Mouse (Mus musculus): ENCODE data around the gene Usp32. TPM values are rescaled to one million over a fixed set of nuclear protein-coding genes. Genes with fewer than 3 reads are reported as not detected.

Usp32 gene
- polyA plus RNA-seq, 1 experiment: 18.9 TPM

DNA sequence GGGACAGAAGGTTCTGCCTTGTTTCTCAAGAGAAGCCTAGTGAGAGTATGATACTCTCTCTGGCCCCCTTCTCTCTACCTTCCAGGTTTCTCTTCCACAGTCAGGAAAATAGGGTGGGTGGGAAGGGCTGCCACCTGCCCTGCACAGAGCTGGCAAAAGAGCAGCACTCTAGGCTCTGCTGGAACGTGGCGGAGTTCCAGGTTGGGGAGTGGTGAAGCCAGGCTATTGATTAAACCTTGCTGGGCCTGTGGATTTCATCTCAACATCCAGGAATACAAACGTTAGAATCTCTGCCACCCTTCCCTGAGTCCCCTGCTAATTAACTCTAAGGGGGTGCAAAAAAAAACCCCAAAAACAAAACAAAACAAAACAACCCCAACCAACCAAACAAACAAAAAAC, 191.4 kb downstream of the Usp32 start:
- no peak for TF ChIP-seq GATA1 (IDR thresholded peaks at IDR 0.05; ENCODE audit: low read length)

DNA sequence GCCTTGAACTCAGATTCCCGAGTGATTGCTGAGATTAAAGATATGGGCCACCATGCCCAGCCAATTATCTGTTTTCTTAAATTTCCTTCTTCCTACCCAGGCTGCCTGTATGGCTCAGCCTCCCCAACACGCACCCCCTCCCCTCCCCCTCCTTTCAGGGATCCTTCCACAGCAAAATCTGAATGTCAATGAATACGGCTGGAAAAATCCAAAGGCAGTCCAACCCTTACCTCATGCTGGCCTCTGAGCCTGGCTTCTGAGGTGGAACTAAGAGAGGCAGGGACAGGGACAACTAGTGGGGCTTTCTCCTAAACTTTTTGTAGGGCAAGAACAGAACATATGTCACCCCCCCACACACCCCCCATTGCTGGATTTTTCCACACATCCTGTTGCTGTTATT, 191.8 kb downstream of the Usp32 start:
- no peak for TF ChIP-seq GATA1 (IDR thresholded peaks at IDR 0.05; ENCODE audit: low read length)

GRCm38 (mm10) chr11:84947206-84947605, 192.8 kb downstream of the Usp32 start:
- no peak for TF ChIP-seq GATA1 (IDR thresholded peaks at IDR 0.05; ENCODE audit: low read length)

DNA sequence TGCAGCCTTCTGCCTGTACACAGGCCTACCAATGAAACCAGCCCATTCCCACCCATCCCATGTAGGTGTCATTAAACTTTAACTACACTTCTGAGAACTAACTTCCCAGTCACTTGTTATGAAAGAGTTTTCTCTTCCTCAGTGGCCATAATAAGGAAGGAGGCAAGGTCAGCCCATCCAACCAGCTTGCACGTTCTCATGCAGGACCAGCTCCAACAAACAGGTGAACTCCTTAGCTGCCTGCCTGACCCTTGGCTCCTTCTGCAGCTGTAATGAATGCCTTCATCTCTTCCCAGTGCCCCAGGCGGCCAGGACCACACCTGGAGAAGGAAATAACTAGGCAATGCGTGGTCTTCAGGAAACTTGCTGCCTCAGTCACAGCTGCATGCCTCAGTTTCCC, 194.1 kb downstream of the Usp32 start:
- TF ChIP-seq GATA1 (IDR thresholded peaks at IDR 0.05; ENCODE audit: low read length): no peak

DNA sequence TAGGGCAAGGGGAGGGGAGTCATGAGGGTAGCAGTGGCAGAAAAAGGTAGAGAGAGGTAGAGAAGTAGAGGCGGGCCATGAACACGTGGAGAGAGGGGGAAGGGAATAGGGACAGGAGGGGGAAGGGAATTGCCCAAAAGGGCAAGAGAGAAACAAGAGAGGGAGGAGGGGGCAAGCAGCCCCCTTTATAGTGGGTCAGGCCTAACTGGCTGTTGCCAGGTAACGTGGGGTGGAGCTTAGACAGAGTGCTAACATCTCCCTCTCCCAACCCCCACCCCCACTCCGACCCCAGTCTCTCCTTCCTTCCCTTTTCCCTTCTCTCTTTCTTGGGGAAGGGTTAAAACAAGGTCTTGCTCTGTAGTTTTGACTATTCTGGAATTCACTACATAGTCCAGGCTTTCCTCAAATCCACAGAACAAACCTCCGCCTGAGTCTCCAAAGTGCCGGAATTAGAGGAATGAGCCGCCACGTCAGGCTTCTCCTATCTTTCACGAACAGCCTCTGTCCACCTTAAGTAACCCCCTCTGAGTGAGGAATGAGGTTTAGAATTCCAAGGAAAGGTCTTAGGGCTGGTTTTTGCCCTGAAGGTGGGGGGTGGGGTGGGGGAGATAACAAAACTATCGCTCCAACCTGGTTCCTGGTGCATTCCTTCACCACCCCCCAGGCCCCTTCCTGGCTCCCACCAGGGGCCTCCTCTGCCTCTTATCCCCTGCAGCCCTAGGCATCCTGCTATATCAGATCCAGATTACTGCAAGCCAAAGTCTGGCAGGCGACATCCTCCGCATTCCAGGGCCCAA, 195.1 kb downstream of the Usp32 start:
- TF ChIP-seq GATA1 (IDR thresholded peaks at IDR 0.05; ENCODE audit: low read length): no peak

DNA sequence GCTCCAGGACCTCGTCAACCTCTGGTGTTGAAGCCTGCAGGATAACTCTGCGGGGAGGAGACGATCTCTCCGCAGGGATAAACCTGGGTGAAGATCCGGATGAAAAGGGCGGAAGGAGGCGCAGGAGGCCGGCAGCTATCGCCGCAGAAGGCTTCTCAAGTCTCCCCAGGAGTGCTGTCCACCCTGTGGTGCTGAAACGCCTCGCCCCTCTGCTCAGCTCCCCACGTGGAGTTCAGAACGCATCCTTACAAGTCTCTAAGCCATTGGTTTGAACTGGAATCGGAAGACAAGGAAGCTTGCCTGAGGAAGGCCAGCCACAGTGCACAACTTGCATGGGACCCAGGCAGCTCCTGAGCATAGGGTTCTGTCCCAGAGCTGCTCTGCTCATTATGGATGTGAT, 196.0 kb downstream of the Usp32 start:
- TF ChIP-seq GATA1 (IDR thresholded peaks at IDR 0.05; ENCODE audit: low read length): no peak

GRCm38 (mm10) chr11:84940140-84940539, 199.8 kb downstream of the Usp32 start:
- TF ChIP-seq GATA1 (IDR thresholded peaks at IDR 0.05; ENCODE audit: low read length): no peak

DNA sequence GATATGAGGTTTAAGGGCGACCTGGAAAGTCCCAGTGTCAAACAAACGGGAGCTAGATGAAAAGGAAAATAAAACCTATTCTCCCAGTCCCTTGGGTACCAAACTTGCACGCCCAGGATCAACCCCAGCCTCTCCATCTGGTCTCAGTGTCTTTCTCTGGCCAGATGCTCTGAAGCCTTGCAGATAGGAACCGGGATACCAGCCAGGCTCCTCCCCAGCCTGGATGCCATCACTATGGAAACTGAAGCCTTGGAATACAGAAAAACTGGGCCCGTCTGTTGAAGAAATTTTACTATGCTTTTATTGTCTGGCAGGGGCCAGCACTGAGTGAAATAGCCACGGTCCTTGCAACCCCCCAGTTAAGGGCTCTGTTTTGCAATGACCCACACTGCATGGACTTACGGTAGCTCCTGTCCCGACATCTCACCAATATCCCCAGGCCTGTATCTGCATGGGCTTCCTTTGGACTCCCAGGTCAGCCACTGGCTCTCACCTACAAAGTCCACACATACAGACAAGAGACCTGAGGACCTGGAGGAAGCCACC, 200.4 kb downstream of the Usp32 start:
- no peak for TF ChIP-seq GATA1 (IDR thresholded peaks at IDR 0.05; ENCODE audit: low read length)

Other genes starting within 250 kb of the Usp32 start
- 1.4 and 1.6 TPM in 2 replicates for gene Znhit3, start 223.8 kb downstream of the Usp32 start, polyA plus RNA-seq (2012)
- not detected in 2 replicates for gene Car4, start 182.4 kb downstream of the Usp32 start, polyA plus RNA-seq (2012)
- gene 1700125H20Rik, start 30.2 kb upstream of the Usp32 start, polyA plus RNA-seq (2012): not detected in 2 replicates
- gene Appbp2, start 95.0 kb upstream of the Usp32 start, polyA plus RNA-seq (2012): 6.2 and 8.3 TPM in 2 replicates
- 10.5 TPM in 2 replicates for gene Ppm1d, start 171.1 kb upstream of the Usp32 start, polyA plus RNA-seq (2012)
- gene Bcas3, start 213.0 kb upstream of the Usp32 start, polyA plus RNA-seq (2012): 81.2 and 103 TPM in 2 replicates

Data from G1E-ER4 (cell line).